Mouse (Mus musculus) liver, postnatal 0 days (tissue): ENCODE data around the gene Arid3b. TPM values are rescaled to one million over a fixed set of nuclear protein-coding genes. Genes with fewer than 3 reads are reported as not detected.

Experiments
- ATAC-seq: fragments of 200-750 bp; cut with Nextera tagmentation; 2 replicates; pipeline ENCODE4 v1.8.0; 2017; ENCODE audit warnings: mild to moderate bottlenecking, moderate library complexity
- DNase-seq: peaks from one replicate; pipeline ENCODE4 v3.0.0-alpha.2; 2016
- H3K27ac ChIP-seq: fragments of 300-500 bp; sonication (generic); 2 replicates; pipeline ENCODE4 v1.5.1; 2014; ENCODE audit warnings: antibody characterized with exemption, moderate library complexity, mild to moderate bottlenecking, low read depth
- H3K27me3 ChIP-seq: fragments of 300-500 bp; sonication (generic); 2 replicates; pipeline ENCODE4 v1.6.1; 2014; ENCODE audit warnings: low read length, control low read depth, mixed read lengths; ENCODE audit not compliant: insufficient read depth
- H3K36me3 ChIP-seq: fragments of 300-500 bp; sonication (generic); replicated peaks from 2 replicates; pipeline ENCODE4 v1.6.1; 2014; ENCODE audit warnings: mild to moderate bottlenecking, control low read depth, low read length, moderate library complexity, mixed read lengths; ENCODE audit not compliant: insufficient read depth
- H3K4me1 ChIP-seq: fragments of 300-500 bp; sonication (generic); 2 replicates; pipeline ENCODE4 v1.6.1; 2014; ENCODE audit warnings: antibody characterized with exemption, mild to moderate bottlenecking, control low read depth; ENCODE audit not compliant: insufficient read depth
- H3K4me2 ChIP-seq: fragments of 300-500 bp; sonication (generic); 2 replicates; pipeline ENCODE4 v1.6.1; 2014; ENCODE audit warnings: low read depth, mild to moderate bottlenecking, low read length, moderate library complexity, mixed read lengths
- H3K4me3 ChIP-seq: fragments of 300-500 bp; sonication (generic); 2 replicates; pipeline ENCODE4 v1.5.1; 2014; ENCODE audit warnings: low read depth, low read length
- H3K9ac ChIP-seq: fragments of 300-500 bp; sonication (generic); replicated peaks from 2 replicates; pipeline ENCODE4 v1.6.1; 2014; ENCODE audit warnings: mild to moderate bottlenecking, moderate library complexity
- H3K9me3 ChIP-seq: fragments of 300-500 bp; sonication (generic); 2 replicates; pipeline ENCODE4 v1.6.1; 2016; ENCODE audit warnings: mild to moderate bottlenecking, control low read depth, low read length, mixed read lengths
- CTCF ChIP-seq: sonication (generic); IDR thresholded peaks from 2 replicates; pipeline ENCODE4 v1.5.1; 2016; ENCODE audit warnings: antibody characterized with exemption, low read depth
- EP300 ChIP-seq: IDR thresholded peaks from 2 replicates; pipeline ENCODE4 v1.6.1; 2016; ENCODE audit warnings: antibody characterized with exemption, low read depth, mild to moderate bottlenecking
- WGBS: fragments of 180-500 bp; shearing (Covaris S2); extraction: QIAGEN DNeasy Blood & Tissue Kit; methylation state at CpG from one replicate; pipeline ENCODE4 v1.1.7; 2014; ENCODE audit not compliant: insufficient replicate concordance; 5-methylcytosine and 5-hydroxymethylcytosine counted together
- polyA plus RNA-seq: library from polyadenylated mRNA; unstranded; fragments of >200 nt; fragmentation: Nextera tagmentation; extraction: Ambion mirVana; gene quantifications from 2 replicates; pipeline ENCODE4 v1.2.1, GENCODE M21; 2015

The Arid3b gene
- polyA plus RNA-seq, 1 experiment from 2014 or later: 4.7 TPM

GRCm38 (mm10) chr9:57774168-57774567, 62.4 kb downstream of the Arid3b start:
- peak overlapping the region; percentile 50; the same call in 1 of the 2 replicates for H3K27ac ChIP-seq
- H3K4me3 ChIP-seq: no peak overlapping the region
- WGBS: 3% methylated on average over 1 of the region's 1 CpGs
- no peaks in the 10 kb centered on the region for H3K27me3 ChIP-seq
- H3K9me3 ChIP-seq: no peaks in the 10 kb centered on the region
- peaks cover 32% of the 10 kb centered on the region for H3K4me1 ChIP-seq
- TF ChIP-seq EP300: no peak
- TF ChIP-seq CTCF: peak; percentile 76
- DNase-seq: no peak
- no peak overlapping the region for H3K4me2 ChIP-seq
- H3K36me3 ChIP-seq: no peaks in the 10 kb centered on the region
- H3K9ac ChIP-seq: no peak overlapping the region
- ATAC-seq: no peak

GRCm38 (mm10) chr9:57773754-57774153, 62.8 kb downstream of the Arid3b start:
- no peak for TF ChIP-seq CTCF
- 0 out of 2 replicates have a peak, but pooled peaks have one; percentile 27 for TF ChIP-seq EP300
- H3K9me3 ChIP-seq: no peaks in the 10 kb centered on the region
- H3K27me3 ChIP-seq: no peaks in the 10 kb centered on the region
- H3K4me1 ChIP-seq: peaks cover 36% of the 10 kb centered on the region
- peak overlapping the region; percentile 50 for H3K27ac ChIP-seq
- H3K9ac ChIP-seq: no peak overlapping the region
- no peak overlapping the region for H3K4me3 ChIP-seq
- ATAC-seq (no peak), DNase-seq (no peak)
- WGBS: 61% methylated on average over 3 of the region's 3 CpGs
- H3K36me3 ChIP-seq: no peaks in the 10 kb centered on the region
- H3K4me2 ChIP-seq: no peak overlapping the region

GRCm38 (mm10) chr9:57770836-57771235, 65.8 kb downstream of the Arid3b start:
- 71% methylated on average over 2 of the region's 2 CpGs for WGBS
- Histone ChIP-seq H3K27ac (peak overlapping the region; percentile 97), H3K4me1 (peaks cover 52% of the 10 kb centered on the region), H3K9me3 (no peaks in the 10 kb centered on the region), H3K36me3 (no peaks in the 10 kb centered on the region), H3K4me3 (no peak overlapping the region), H3K27me3 (no peaks in the 10 kb centered on the region), H3K4me2 (peak overlapping the region; percentile 46), H3K9ac (no peak overlapping the region; the same call in 1 of the 2 replicates)
- TF ChIP-seq EP300 (peak; percentile 68; the same call in 1 of the 2 replicates), CTCF (peak; percentile 45; the same call in 1 of the 2 replicates)
- DNase-seq (peak; percentile 52), ATAC-seq (peak; percentile 73)

- Histone ChIP-seq H3K9me3 (no peaks in the 10 kb centered on the region), H3K4me2 (peak overlapping the region; percentile 46), H3K36me3 (no peaks in the 10 kb centered on the region), H3K4me3 (no peak overlapping the region), H3K4me1 (peaks cover 55% of the 10 kb centered on the region), H3K27me3 (no peaks in the 10 kb centered on the region), H3K9ac (peak overlapping the region; percentile 61), H3K27ac (peak overlapping the region; percentile 97)
- DNase-seq: no peak
- TF ChIP-seq CTCF: no peak
- no peak for TF ChIP-seq EP300
- 41% methylated on average over 1 of the region's 1 CpGs for WGBS
- ATAC-seq: no peak
Observed at GRCm38 (mm10) chr9:57770214-57770613, 66.4 kb downstream of the Arid3b start.

GRCm38 (mm10) chr9:57769539-57770069, 67.0 kb downstream of the Arid3b start:
- peak; percentile 71 for ATAC-seq
- peak overlapping the region; percentile 61 for H3K9ac ChIP-seq

GRCm38 (mm10) chr9:57767231-57767630, 69.4 kb downstream of the Arid3b start:
- ATAC-seq (no peak), DNase-seq (no peak)
- H3K9me3 ChIP-seq: no peaks in the 10 kb centered on the region
- peaks cover 2% of the 10 kb centered on the region; the same call in 1 of the 2 replicates for H3K36me3 ChIP-seq
- H3K9ac ChIP-seq: no peak overlapping the region
- WGBS: 86% methylated on average over 4 of the region's 4 CpGs
- peaks cover 62% of the 10 kb centered on the region for H3K4me1 ChIP-seq
- no peak overlapping the region; the same call in 1 of the 2 replicates for H3K4me2 ChIP-seq
- no peak overlapping the region; the same call in 1 of the 2 replicates for H3K27ac ChIP-seq
- TF ChIP-seq EP300: no peak
- no peak for TF ChIP-seq CTCF
- no peaks in the 10 kb centered on the region for H3K27me3 ChIP-seq
- H3K4me3 ChIP-seq: no peak overlapping the region

More at GRCm38 (mm10) chr9:57769539-57770069, 67.0 kb downstream of the Arid3b start:
- Histone ChIP-seq H3K27me3 (no peaks in the 10 kb centered on the region), H3K4me1 (peaks cover 55% of the 10 kb centered on the region), H3K27ac (peak overlapping the region; percentile 97), H3K4me3 (no peak overlapping the region), H3K4me2 (peak overlapping the region; percentile 46), H3K9me3 (no peaks in the 10 kb centered on the region), H3K36me3 (no peaks in the 10 kb centered on the region)
- TF ChIP-seq EP300 (peak; percentile 96), CTCF (no peak)
- DNase-seq: peak; percentile 59
- 43% methylated on average over 2 of the region's 2 CpGs for WGBS
